Mouse (Mus musculus) adrenal gland, postnatal 14 days (tissue): ENCODE results near the gene Il15ra. TPM values are rescaled to one million over a fixed set of nuclear protein-coding genes. Genes with fewer than 3 reads are reported as not detected.
A peak's percentile ranks its signal among the peaks of the same experiment; 100 is the strongest.

Experiments
- DNase-seq: peaks from one replicate; pipeline ENCODE4 v3.0.0; 2021; ENCODE audit warnings: mixed read lengths
- total RNA-seq: library from RNA; stranded (reverse); gene quantifications from 2 replicates; pipeline ENCODE4 v1.2.3, GENCODE M21; 2021

Gene Il15ra
- total RNA-seq, 1 experiment from 2014 or later, result 50.8 TPM

DNA sequence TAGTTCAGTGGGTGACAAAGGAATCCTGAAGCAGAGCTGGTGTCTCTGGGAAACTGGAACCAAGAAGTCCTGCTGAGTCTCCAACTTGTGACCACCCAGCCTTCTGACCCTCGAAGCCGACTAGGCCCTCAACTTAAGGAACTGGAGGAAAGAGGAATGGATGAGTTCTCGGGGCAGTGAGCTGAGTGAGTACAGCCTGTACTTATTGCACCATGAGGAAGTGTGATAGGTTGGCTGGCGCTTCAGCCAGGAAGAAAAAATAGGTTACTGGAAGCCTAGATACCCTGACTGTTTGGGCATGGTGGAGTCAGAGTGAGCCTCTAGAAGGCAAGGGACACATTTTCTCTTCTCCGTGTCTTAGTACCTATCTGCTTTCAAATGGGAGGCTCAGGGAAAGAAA is 3.4 kb downstream of the Il15ra start:
- peak; percentile 14 for DNase-seq

GRCm38 (mm10) chr2:11710101-11710500 is 5.0 kb downstream of the Il15ra start:
- peak; percentile 60 for DNase-seq

- DNase-seq, result no peak
These were observed 7.4 kb downstream of the Il15ra start for GRCm38 (mm10) chr2:11712483-11712990.

- no peak for DNase-seq
These were observed 7.9 kb downstream of the Il15ra start for GRCm38 (mm10) chr2:11713021-11713420.

- DNase-seq, result no peak
These were observed 9.4 kb downstream of the Il15ra start for GRCm38 (mm10) chr2:11714535-11714934.

DNA sequence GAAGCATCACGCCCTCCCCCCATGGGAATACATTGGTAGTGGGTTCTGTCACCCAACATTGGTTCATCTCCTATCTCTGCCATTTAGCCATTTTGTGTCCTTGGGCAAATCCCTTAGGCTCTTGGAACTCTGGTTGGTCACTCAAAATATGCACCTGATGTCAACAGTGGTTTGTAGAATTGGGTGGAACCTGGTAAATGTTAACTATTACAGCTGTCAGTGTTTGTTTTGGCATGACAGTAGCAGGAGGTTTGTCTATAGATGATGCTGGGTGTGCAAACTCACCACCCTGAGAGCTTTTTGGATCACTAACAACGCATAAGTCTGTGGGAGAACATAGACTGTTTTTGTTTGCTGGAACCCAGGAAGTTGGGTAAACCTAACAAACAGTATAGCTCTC is 13.5 kb downstream of the Il15ra start:
- no peak for DNase-seq

GRCm38 (mm10) chr2:11722564-11722963 is 17.5 kb downstream of the Il15ra start:
- DNase-seq, result no peak

GRCm38 (mm10) chr2:11727574-11727973 is 22.5 kb downstream of the Il15ra start:
- no peak for DNase-seq

DNA sequence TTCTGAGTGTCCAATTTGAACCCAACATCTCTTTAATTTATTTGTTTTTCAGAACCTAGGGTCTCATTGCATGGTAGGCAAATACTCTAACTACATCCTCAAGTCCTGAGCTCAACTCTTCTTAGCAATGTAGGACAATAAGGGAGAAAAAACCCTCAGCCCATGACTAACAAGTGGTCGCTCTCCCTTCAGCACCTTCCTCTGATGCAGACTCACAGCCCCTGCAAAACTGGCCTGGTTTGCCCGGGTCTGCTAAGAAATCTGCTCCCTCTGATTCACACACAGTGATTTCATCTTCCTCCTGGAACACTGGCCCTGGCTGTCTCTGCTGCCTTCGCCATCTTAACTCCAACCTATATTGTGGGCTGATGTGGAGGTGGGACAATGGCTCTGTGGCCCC is 24.0 kb downstream of the Il15ra start:
- DNase-seq, result no peak

- no peak for DNase-seq
These were observed 27.9 kb downstream of the Il15ra start for GRCm38 (mm10) chr2:11732978-11733377.

DNA sequence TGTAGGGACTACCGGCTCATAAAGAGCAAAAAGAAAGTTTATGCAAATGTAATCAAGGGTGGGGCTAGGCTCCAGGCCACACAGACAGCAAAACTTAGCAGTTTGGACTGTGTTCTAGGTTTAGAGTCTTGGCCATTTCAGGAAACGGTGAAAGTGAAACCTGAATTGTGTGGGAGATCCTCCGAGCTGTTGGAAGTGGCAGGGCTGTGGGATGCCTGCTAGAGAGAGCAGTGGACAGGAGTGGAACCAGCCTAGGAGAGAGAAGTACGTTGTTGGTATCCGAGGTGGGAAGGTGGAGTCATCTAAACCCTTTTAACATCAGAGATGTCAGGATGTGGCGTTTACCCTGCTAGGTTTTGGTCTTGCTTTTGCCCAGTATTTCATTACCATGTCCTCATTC is 30.8 kb downstream of the Il15ra start:
- DNase-seq, result no peak

GRCm38 (mm10) chr2:11738794-11739193 is 33.7 kb downstream of the Il15ra start:
- no peak for DNase-seq

GRCm38 (mm10) chr2:11739516-11740051 is 34.5 kb downstream of the Il15ra start:
- DNase-seq, result no peak

GRCm38 (mm10) chr2:11762541-11762940 is 57.5 kb downstream of the Il15ra start:
- DNase-seq, result no peak

DNA sequence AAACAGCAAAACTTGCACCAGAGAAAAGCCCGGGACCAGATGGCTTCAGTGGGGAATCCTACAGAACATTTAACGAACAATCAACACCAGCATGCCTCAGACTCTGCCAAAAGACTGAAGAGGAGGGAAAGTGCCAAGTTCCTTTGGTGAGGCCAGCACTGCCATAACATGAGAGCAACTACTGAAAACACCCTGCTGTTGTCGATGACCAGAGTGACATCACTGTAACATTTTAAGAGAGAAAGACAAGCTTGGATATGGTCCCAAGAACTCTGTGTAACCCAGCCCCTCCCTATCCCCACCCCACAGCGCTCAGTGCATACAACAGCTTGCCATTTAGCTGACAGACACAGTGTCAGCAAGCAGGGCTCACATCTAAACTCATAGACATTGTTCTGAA is 60.6 kb downstream of the Il15ra start:
- DNase-seq, result no peak

DNA sequence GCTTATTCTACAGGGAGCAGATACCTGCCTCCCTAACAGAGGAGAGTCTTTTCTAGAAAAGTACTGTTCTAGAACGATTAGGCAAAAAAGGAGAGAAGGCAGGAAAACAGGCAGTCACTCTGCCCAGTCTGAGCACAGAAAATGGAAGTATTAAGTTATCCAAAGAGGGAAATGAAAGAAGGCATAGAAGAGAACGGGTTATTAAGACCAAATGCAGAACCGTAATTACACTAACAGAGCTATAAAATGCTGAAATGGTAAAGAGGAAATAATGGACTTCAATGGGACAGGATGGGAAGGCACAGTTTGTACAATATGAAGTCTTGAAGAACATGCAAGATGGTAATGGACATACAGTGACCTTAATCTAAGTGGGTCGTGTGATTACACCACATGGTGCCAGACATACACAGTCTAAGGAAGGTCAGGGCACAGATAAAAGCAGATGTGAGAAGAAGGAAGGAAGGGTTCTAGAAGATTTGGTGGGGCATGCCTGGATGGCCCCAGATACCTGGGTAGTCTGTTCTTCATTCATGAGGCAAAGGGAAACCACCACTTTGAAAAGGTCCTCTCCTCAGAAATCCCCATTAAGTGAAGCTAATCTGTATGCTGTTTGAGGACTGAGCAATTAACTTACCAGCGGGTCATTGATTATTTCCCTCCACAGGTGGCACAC is 61.5 kb downstream of the Il15ra start:
- DNase-seq, result no peak

DNA sequence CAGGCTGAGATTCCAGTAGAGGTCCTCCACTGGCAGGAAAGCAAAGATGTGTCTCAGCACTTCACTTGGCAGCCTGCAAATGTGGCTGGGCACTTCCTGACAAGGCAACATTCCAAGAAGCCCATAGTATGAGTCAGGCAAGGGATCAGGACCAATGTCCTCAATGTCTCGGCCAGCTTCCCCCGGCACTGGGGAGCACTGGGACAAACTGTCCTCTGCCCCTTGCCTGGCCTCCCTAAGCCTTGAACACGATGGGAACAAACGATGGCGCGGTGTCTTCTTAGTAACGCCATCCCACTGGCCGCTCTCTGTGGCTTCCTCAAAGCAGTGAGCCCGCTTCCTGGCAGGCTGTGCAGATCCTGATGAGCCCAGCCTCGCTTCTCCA is 62.1 kb downstream of the Il15ra start:
- DNase-seq, result peak; percentile 9

GRCm38 (mm10) chr2:11771701-11772100 is 66.6 kb downstream of the Il15ra start:
- no peak for DNase-seq

DNA sequence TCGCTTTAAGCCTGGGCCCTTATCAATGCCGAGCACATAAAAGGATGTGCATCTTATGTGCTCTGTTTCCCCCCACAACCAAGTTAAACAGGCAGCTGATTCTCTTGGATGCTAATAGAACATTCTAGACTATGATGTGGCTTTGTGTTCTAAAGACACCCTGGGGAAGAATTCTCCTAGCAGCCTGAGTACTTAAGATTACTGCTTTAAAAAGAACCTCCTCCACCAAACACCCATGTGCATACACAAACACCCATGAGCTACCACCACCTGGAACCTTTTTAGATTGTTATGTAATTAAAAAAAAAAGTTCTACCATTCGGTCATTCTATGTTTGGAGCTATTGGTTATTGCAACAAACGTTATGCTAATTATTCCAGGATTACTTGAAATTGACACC is 67.3 kb downstream of the Il15ra start:
- DNase-seq, result no peak

- no peak for DNase-seq
These were observed 69.3 kb downstream of the Il15ra start for GRCm38 (mm10) chr2:11774426-11774825.

GRCm38 (mm10) chr2:11775121-11775520 is 70.0 kb downstream of the Il15ra start:
- no peak for DNase-seq

DNA sequence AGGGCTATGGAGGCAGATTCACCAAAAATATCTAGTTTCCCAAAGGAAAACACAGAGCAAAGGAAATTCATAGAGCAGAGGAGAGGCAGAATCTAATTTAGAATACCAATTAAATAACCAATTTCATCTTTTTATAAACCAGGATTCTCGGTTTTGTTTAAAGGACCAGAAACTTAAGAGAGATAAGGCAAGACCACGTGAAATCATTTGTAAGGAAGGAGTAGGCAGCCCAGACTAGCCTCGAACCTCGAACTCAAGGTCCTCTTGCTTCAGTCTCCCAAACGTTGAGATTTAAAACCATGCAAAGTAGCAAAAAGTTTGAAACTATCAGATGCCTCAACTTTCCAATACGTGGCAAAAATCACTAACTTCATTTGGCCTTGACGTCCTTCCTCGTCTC is 71.3 kb downstream of the Il15ra start:
- DNase-seq, result no peak

GRCm38 (mm10) chr2:11777091-11778068 is 72.3 kb downstream of the Il15ra start, which contains the start of the genes Fbh1 and Ankrd16:
Gene Fbh1 (minus strand): TSS chr2:11777582.
Gene Ankrd16 (plus strand): TSS chr2:11777876.
- peak; percentile 100 for DNase-seq
